Mouse (Mus musculus): ENCODE results near the gene Prkce.
"Not testable (repeated sequence)": the region's sequence is repeated elsewhere in the genome, so short reads cannot be mapped to it uniquely, and the experiment has no call there.

Prkce gene

GRCm38 (mm10) chr17:86458302-86458980 lies 290.9 kb downstream of the Prkce start:
- DNase-seq: no peak

- no peak for DNase-seq
These were observed 293.3 kb downstream of the Prkce start for GRCm38 (mm10) chr17:86460645-86461430.

GRCm38 (mm10) chr17:86463369-86463768 lies 295.8 kb downstream of the Prkce start:
- no peak for DNase-seq

GRCm38 (mm10) chr17:86464197-86464596 lies 296.6 kb downstream of the Prkce start:
- no peak for DNase-seq

GRCm38 (mm10) chr17:86464689-86465363 lies 297.2 kb downstream of the Prkce start:
- peak; percentile 25 for DNase-seq

- peak; percentile 28 for DNase-seq
These were observed 298.3 kb downstream of the Prkce start for GRCm38 (mm10) chr17:86465865-86466264.

- no peak for DNase-seq
These were observed 298.8 kb downstream of the Prkce start for GRCm38 (mm10) chr17:86466412-86466811.

- no peak for DNase-seq
These were observed 299.3 kb downstream of the Prkce start for GRCm38 (mm10) chr17:86466871-86467270.

- DNase-seq: no peak
These were observed 299.8 kb downstream of the Prkce start for GRCm38 (mm10) chr17:86467291-86467898.

- no peak for DNase-seq
These were observed 300.4 kb downstream of the Prkce start for GRCm38 (mm10) chr17:86467967-86468366.

- no peak for DNase-seq
These were observed 302.6 kb downstream of the Prkce start for GRCm38 (mm10) chr17:86470160-86470559.

GRCm38 (mm10) chr17:86471684-86472083 lies 304.1 kb downstream of the Prkce start:
- DNase-seq: peak; percentile 39

- DNase-seq: no peak
These were observed 309.1 kb downstream of the Prkce start for GRCm38 (mm10) chr17:86476674-86477073.

GRCm38 (mm10) chr17:86477401-86477800 lies 309.8 kb downstream of the Prkce start:
- DNase-seq: not testable (repeated sequence)

- DNase-seq: no peak
These were observed 311.8 kb downstream of the Prkce start for GRCm38 (mm10) chr17:86479406-86479805.

GRCm38 (mm10) chr17:86482675-86483074 lies 315.1 kb downstream of the Prkce start:
- DNase-seq: no peak

GRCm38 (mm10) chr17:86484087-86484737 lies 316.6 kb downstream of the Prkce start:
- DNase-seq: peak; percentile 83

GRCm38 (mm10) chr17:86486657-86487056 lies 319.1 kb downstream of the Prkce start:
- no peak for DNase-seq

GRCm38 (mm10) chr17:86487450-86487849 lies 319.9 kb downstream of the Prkce start:
- DNase-seq: no peak

- DNase-seq: no peak
These were observed 322.2 kb downstream of the Prkce start for GRCm38 (mm10) chr17:86489827-86490226.

- DNase-seq: no peak
These were observed 324.8 kb downstream of the Prkce start for GRCm38 (mm10) chr17:86492376-86492775.

GRCm38 (mm10) chr17:86493891-86494420 lies 326.4 kb downstream of the Prkce start:
- DNase-seq: peak; percentile 30
